Mouse (Mus musculus) MEL (cell line): ENCODE results near the gene Tnfrsf26. TPM values are rescaled to one million over a fixed set of nuclear protein-coding genes. Genes with fewer than 3 reads are reported as not detected.

Experiments
- DNase-seq: peaks from one replicate; pipeline ENCODE4 v3.0.0; 2011; ENCODE audit warnings: low read depth, low spot score
- H3K27ac ChIP-seq: 2 replicates; pipeline ENCODE4 v1.5.1; 2012; ENCODE audit warnings: low read depth, mild to moderate bottlenecking, control low read depth, low read length, moderate library complexity; ENCODE audit not compliant: control insufficient read depth
- H3K27me3 ChIP-seq, 2 experiments: fragments of 150-350 bp in 1 of 2; sonication (generic) in 1 of 2; 2 replicates each; pipeline ENCODE4 v1.6.1; 2012; ENCODE audit warnings: low read length in 2 of 2, mild to moderate bottlenecking in 2 of 2, improper control_type of control experiment in 1 of 2, moderate library complexity in 1 of 2; ENCODE audit not compliant: insufficient read depth in 2 of 2, control insufficient read depth in 1 of 2
- H3K36me3 ChIP-seq, 2 experiments: 2 replicates each; pipeline ENCODE4 v1.6.1; 2012 to 2014; ENCODE audit warnings: low read length in 2 of 2, improper control_type of control experiment in 1 of 2, inconsistent platforms in 1 of 2, mild to moderate bottlenecking in 1 of 2; ENCODE audit not compliant: insufficient read depth in 2 of 2, control insufficient read depth in 1 of 2
- H3K4me1 ChIP-seq, 2 experiments: fragments of 150-350 bp in 1 of 2; sonication (generic) in 1 of 2; 2 replicates each; pipeline ENCODE4 v1.6.1; 2012; ENCODE audit warnings: low read length in 2 of 2, improper control_type of control experiment in 1 of 2, mild to moderate bottlenecking in 1 of 2; ENCODE audit not compliant: insufficient read depth in 2 of 2, control insufficient read depth in 1 of 2
- H3K4me3 ChIP-seq, 2 experiments: fragments of 150-350 bp in 1 of 2; sonication (generic) in 1 of 2; 2 replicates each; pipeline ENCODE4 v1.5.1; 2012; ENCODE audit warnings: low read depth in 2 of 2, low read length in 2 of 2, mild to moderate bottlenecking in 2 of 2, moderate library complexity in 2 of 2, control low read depth in 1 of 2, improper control_type of control experiment in 1 of 2; ENCODE audit not compliant: control insufficient read depth in 1 of 2, insufficient read depth in 1 of 2
- H3K79me2 ChIP-seq: 2 replicates; pipeline ENCODE4 v1.6.1; 2012; ENCODE audit warnings: mild to moderate bottlenecking, low read length, moderate library complexity; ENCODE audit not compliant: control insufficient read depth, poor library complexity, insufficient read depth
- H3K9ac ChIP-seq: 2 replicates; pipeline ENCODE4 v1.6.1; 2012; ENCODE audit warnings: low read depth, mild to moderate bottlenecking, control low read depth, low read length, moderate library complexity; ENCODE audit not compliant: control insufficient read depth, poor library complexity, severe bottlenecking
- H3K9me3 ChIP-seq: fragments of 150-350 bp; sonication (generic); replicated peaks from 2 replicates; pipeline ENCODE4 v1.6.1; 2012; ENCODE audit warnings: mild to moderate bottlenecking, low read length, improper control_type of control experiment, moderate library complexity; ENCODE audit not compliant: insufficient read depth
- BHLHE40 ChIP-seq: IDR thresholded peaks from 2 replicates; pipeline ENCODE4 v1.6.1; 2012; ENCODE audit warnings: low read depth, mild to moderate bottlenecking, inconsistent platforms, low read length, improper control_type of control experiment, borderline replicate concordance
- CHD1 ChIP-seq: IDR thresholded peaks from 2 replicates; pipeline ENCODE4 v1.6.1; 2012; ENCODE audit warnings: low read depth, mild to moderate bottlenecking, inconsistent platforms, low read length, improper control_type of control experiment
- CHD2 ChIP-seq: IDR thresholded peaks from 2 replicates; pipeline ENCODE4 v1.6.1; 2011; ENCODE audit warnings: low read length, improper control_type of control experiment
- CTCF ChIP-seq, 3 experiments: IDR thresholded peaks in 2 of 3; conservative IDR thresholded peaks in 1 of 3; 2 replicates each; pipeline ENCODE4 v1.5.1; 2011 to 2012; ENCODE audit warnings: low read length in 3 of 3, low read depth in 2 of 3, mild to moderate bottlenecking in 2 of 3, improper control_type of control experiment in 1 of 3, inconsistent platforms in 1 of 3, mixed read lengths in 1 of 3, moderate library complexity in 1 of 3; ENCODE audit not compliant: control insufficient read depth in 1 of 3, insufficient read depth in 1 of 3, poor library complexity in 1 of 3, severe bottlenecking in 1 of 3
- E2F4 ChIP-seq: IDR thresholded peaks from 2 replicates; pipeline ENCODE4 v1.6.1; 2011; ENCODE audit warnings: low read depth, low read length, improper control_type of control experiment, borderline replicate concordance
- ELF1 ChIP-seq: IDR thresholded peaks from 2 replicates; pipeline ENCODE4 v1.6.1; 2014; ENCODE audit warnings: low read depth, mild to moderate bottlenecking, inconsistent platforms, low read length, improper control_type of control experiment, moderate library complexity
- EP300 ChIP-seq, 2 experiments: IDR thresholded peaks; 2 replicates each; pipeline ENCODE4 v1.6.1; 2011; ENCODE audit warnings: improper control_type of control experiment in 2 of 2, low read length in 2 of 2, low read depth in 1 of 2, mild to moderate bottlenecking in 1 of 2
- ETS1 ChIP-seq: IDR thresholded peaks from 2 replicates; pipeline ENCODE4 v1.6.1; 2012; ENCODE audit warnings: low read depth, mild to moderate bottlenecking, inconsistent platforms, low read length, improper control_type of control experiment, moderate library complexity
- GATA1 ChIP-seq: IDR thresholded peaks from 2 replicates; pipeline ENCODE4 v1.6.1; 2011; ENCODE audit warnings: low read depth, low read length, improper control_type of control experiment
- HCFC1 ChIP-seq: IDR thresholded peaks from 2 replicates; pipeline ENCODE4 v1.6.1; 2012; ENCODE audit warnings: low read depth, mild to moderate bottlenecking, inconsistent platforms, low read length, improper control_type of control experiment, moderate library complexity
- JUND ChIP-seq: IDR thresholded peaks from 2 replicates; pipeline ENCODE4 v1.6.1; 2011; ENCODE audit warnings: low read depth, mild to moderate bottlenecking, improper control_type of control experiment, low read length
- KAT2A ChIP-seq: conservative IDR thresholded peaks from 2 replicates; pipeline ENCODE4 v1.6.1; 2012; ENCODE audit warnings: low read depth, low read length, improper control_type of control experiment, inconsistent platforms
- MAX ChIP-seq: IDR thresholded peaks from 2 replicates; pipeline ENCODE4 v1.6.1; 2011; ENCODE audit warnings: low read length, improper control_type of control experiment
- MEF2A ChIP-seq: IDR thresholded peaks from 2 replicates; pipeline ENCODE4 v1.6.1; 2014; ENCODE audit warnings: low read depth, mild to moderate bottlenecking, inconsistent platforms, low read length, improper control_type of control experiment; ENCODE audit not compliant: poor library complexity, insufficient replicate concordance, severe bottlenecking; ENCODE audit errors: extremely low read depth
- MYB ChIP-seq: IDR thresholded peaks from 2 replicates; pipeline ENCODE4 v1.6.1; 2011; ENCODE audit warnings: mild to moderate bottlenecking, low read depth, low read length, improper control_type of control experiment
- NELFE ChIP-seq: IDR thresholded peaks from 2 replicates; pipeline ENCODE4 v1.6.1; 2011; ENCODE audit warnings: low read depth, low read length, improper control_type of control experiment
- POLR2AphosphoS5 ChIP-seq: IDR thresholded peaks from 2 replicates; pipeline ENCODE4 v1.6.1; 2012; ENCODE audit warnings: low read depth, borderline replicate concordance, mild to moderate bottlenecking, inconsistent platforms, low read length, moderate library complexity, mixed read lengths
- SIN3A ChIP-seq: IDR thresholded peaks from 2 replicates; pipeline ENCODE4 v1.6.1; 2012; ENCODE audit warnings: low read length, improper control_type of control experiment, inconsistent platforms
- UBTF ChIP-seq: IDR thresholded peaks from 2 replicates; pipeline ENCODE4 v1.6.1; 2012; ENCODE audit warnings: low read depth, mild to moderate bottlenecking, inconsistent platforms, low read length, improper control_type of control experiment, moderate library complexity, borderline replicate concordance; ENCODE audit not compliant: insufficient read depth
- USF1 ChIP-seq: IDR thresholded peaks from 2 replicates; pipeline ENCODE4 v1.6.1; 2014; ENCODE audit warnings: low read depth, mild to moderate bottlenecking, inconsistent platforms, low read length, improper control_type of control experiment, moderate library complexity
- USF2 ChIP-seq, 2 experiments: IDR thresholded peaks; 2 replicates each; pipeline ENCODE4 v1.6.1; 2011 to 2012; ENCODE audit warnings: improper control_type of control experiment in 2 of 2, low read length in 2 of 2, borderline replicate concordance in 1 of 2, inconsistent platforms in 1 of 2, low read depth in 1 of 2, mild to moderate bottlenecking in 1 of 2; ENCODE audit not compliant: insufficient read depth in 1 of 2
- ZMIZ1 ChIP-seq: IDR thresholded peaks from 2 replicates; pipeline ENCODE4 v1.6.1; 2012; ENCODE audit warnings: low read depth, mild to moderate bottlenecking, inconsistent platforms, low read length, improper control_type of control experiment, moderate library complexity
- ZNF384 ChIP-seq: IDR thresholded peaks from 2 replicates; pipeline ENCODE4 v1.6.1; 2012; ENCODE audit warnings: low read depth, mild to moderate bottlenecking, inconsistent platforms, low read length, improper control_type of control experiment
- polyA plus RNA-seq, 2 experiments: library from polyadenylated mRNA; stranded (reverse) in 1 of 2; unstranded in 1 of 2; fragments of >175 nt in 1 of 2; fragments of >200 nt in 1 of 2; gene quantifications; 2 replicates each; pipeline versions ENCODE4 v1.2.1 to v1.2.4; 2012; ENCODE audit warnings: low replicate concordance in 2 of 2, low read depth in 1 of 2; ENCODE audit not compliant: insufficient read length in 2 of 2, insufficient read depth in 1 of 2, missing spikeins in 1 of 2
- total RNA-seq: library from RNA; depleted of rRNA; stranded (reverse); fragments of 300-350 nt; gene quantifications from 2 replicates; pipeline ENCODE4 v1.2.3, GENCODE M21; 2012

Gene Tnfrsf26
- total and polyA plus RNA-seq, 3 experiments = 0.42 to 0.50 TPM; not detected in 1

DNA sequence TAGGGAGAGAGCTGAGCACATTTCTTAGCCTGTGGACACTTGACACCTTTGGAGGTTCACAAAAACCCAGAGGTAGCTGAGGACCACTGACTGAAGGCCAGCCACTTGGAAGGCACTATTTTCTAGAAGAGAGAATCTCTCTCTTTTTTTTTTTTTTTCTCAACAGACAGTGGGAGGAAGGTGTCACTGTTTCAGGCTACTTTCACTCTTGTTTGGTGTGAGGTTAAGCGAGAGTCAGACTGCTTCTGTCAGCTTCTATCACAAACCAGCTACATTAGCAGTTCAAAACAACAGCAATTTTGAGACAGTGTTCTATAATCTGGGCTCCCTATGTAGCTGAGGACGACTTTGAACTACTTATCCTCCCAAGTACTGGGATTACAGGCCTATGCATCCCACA, 2.3 kb downstream of the Tnfrsf26 start:
- no peaks in the 10 kb centered on the region for H3K27me3 ChIP-seq
- peaks cover 0 to 19% of the 10 kb centered on the region in 2 experiments; a peak in 2 of 4 replicates for H3K36me3 ChIP-seq
- no peak for DNase-seq
- TF ChIP-seq ZNF384 (0 out of 2 replicates have a peak, but pooled peaks have one; percentile 9), SIN3A (no peak)
- H3K4me3 ChIP-seq = no peak overlapping the region
- no peak overlapping the region for H3K9ac ChIP-seq
- no peaks in the 10 kb centered on the region for H3K9me3 ChIP-seq
- peaks cover 3 to 22% of the 10 kb centered on the region in 2 experiments for H3K4me1 ChIP-seq
- no peak overlapping the region for H3K27ac ChIP-seq
- H3K79me2 ChIP-seq = no peaks in the 10 kb centered on the region

DNA sequence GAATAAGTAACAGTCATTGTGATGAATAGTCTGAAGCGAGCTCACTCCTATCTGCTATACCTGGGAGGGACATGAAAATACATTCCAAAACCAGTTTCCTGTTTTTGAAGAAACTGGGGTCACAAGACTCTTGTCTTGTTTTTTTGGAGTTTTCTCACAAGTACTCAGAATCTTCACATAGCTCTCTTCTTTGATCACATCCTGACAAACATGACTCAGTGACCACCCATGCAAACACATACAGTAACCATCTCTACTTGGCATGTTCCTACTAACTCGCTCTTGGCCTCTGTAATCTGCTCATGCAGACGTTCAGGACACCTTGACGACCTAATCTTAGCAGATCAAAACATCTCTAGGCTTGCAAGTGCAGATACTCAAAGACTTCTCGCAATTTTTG, 3.4 kb downstream of the Tnfrsf26 start:
- peaks cover 0 to 19% of the 10 kb centered on the region in 2 experiments; a peak in 2 of 4 replicates for H3K36me3 ChIP-seq
- no peaks in the 10 kb centered on the region for H3K9me3 ChIP-seq
- H3K79me2 ChIP-seq = no peaks in the 10 kb centered on the region
- no peak overlapping the region for H3K9ac ChIP-seq
- no peaks in the 10 kb centered on the region for H3K27me3 ChIP-seq
- 0 out of 2 replicates have a peak, but pooled peaks have one; percentile 8 for TF ChIP-seq JUND
- 0 out of 4 replicates have a peak, but pooled peaks of 1 of the 2 experiments have one; percentile 24 for TF ChIP-seq EP300 (IDR thresholded peaks at IDR 0.05; ENCODE audit: low read depth in 1 of 2, low read length in 2 of 2)
- 0 out of 2 replicates have a peak, but pooled peaks have one; percentile 44 for TF ChIP-seq GATA1
- TF ChIP-seq CTCF (IDR thresholded peaks at IDR 0.05 in 2 of 3, conservative IDR thresholded peaks at IDR 0.05 in 1 of 3; ENCODE audit: control insufficient read depth in 1 of 3, insufficient read depth in 1 of 3, low read depth in 2 of 3, low read length in 3 of 3, poor library complexity in 1 of 3, severe bottlenecking in 1 of 3) = no peak
- TF ChIP-seq NELFE = no peak
- TF ChIP-seq HCFC1 = no peak
- TF ChIP-seq SIN3A = no peak
- no peak for TF ChIP-seq ETS1
- TF ChIP-seq BHLHE40 = no peak
- TF ChIP-seq MYB = no peak
- TF ChIP-seq ZMIZ1 = no peak
- TF ChIP-seq CHD1 = no peak
- no peak for TF ChIP-seq MAX
- TF ChIP-seq POLR2AphosphoS5 = no peak
- TF ChIP-seq E2F4 = no peak
- TF ChIP-seq CHD2 = no peak
- TF ChIP-seq MEF2A = no peak
- TF ChIP-seq KAT2A = no peak
- no peak for TF ChIP-seq USF1
- TF ChIP-seq UBTF = no peak
- no peak for TF ChIP-seq USF2 (IDR thresholded peaks at IDR 0.05; ENCODE audit: borderline replicate concordance in 1 of 2, insufficient read depth in 1 of 2, low read depth in 1 of 2, low read length in 2 of 2)
- no peak for TF ChIP-seq ELF1
- DNase-seq = peak; percentile 46
- H3K4me1 ChIP-seq = peaks cover 3 to 22% of the 10 kb centered on the region in 2 experiments
- H3K4me3 ChIP-seq = no peak overlapping the region; a peak in 1 of 4 replicates
- no peak overlapping the region for H3K27ac ChIP-seq
